8 mouse cellular contexts compared by ENCODE assay signal in genomic region chr1:167308261-167309054, GRCm38 (mm10). TPM values are rescaled to one million over a fixed set of nuclear protein-coding genes. Genes with fewer than 3 reads are reported as not detected.
DNase-seq lines count a peak whose midpoint lies in the region; ATAC-seq lines count a peak whose summit lies in the region.

Gene Tmco1, plus strand, starts transcription at chr1:167308378.

- H3K27me3 ChIP-seq in hindbrain, embryonic 13.5 days, result no peaks in the 10 kb centered on the region

- WGBS in hindbrain, embryonic 13.5 days, result under 1% methylated on average over 81 of the region's 82 CpGs

- peaks cover 13% of the 10 kb centered on the region for H3K4me1 ChIP-seq in hindbrain, embryonic 13.5 days (replicated peaks)

- no peaks in the 10 kb centered on the region for H3K9me3 ChIP-seq in hindbrain, embryonic 13.5 days

- H3K36me3 ChIP-seq in hindbrain, embryonic 13.5 days, result peaks cover 13% of the 10 kb centered on the region

- H3K4me2 ChIP-seq in hindbrain, embryonic 13.5 days, result peak within 1 kb of the TSS; percentile 82

- H3K27ac ChIP-seq in hindbrain, embryonic 13.5 days, result peak within 1 kb of the TSS; percentile 95

- peak within 1 kb of the TSS; percentile 81 for H3K4me3 ChIP-seq in hindbrain, embryonic 13.5 days

- peak; percentile 98 for ATAC-seq in hindbrain, embryonic 13.5 days (ENCODE audit: low FRiP score)

- peak; percentile 99 for DNase-seq in NIH3T3 (ENCODE audit: low read depth)
- DNase-seq in cerebellum, postnatal 10 days, result peak; percentile 99 to 100
- peak; percentile 95 to 98 for DNase-seq in frontal cortex, postnatal 14 days (ENCODE audit: low spot score in 2 of 2)
- peak; percentile 97 for DNase-seq in layer of hippocampus, postnatal 25 days (ENCODE audit: extremely low spot score in 1 of 2, low spot score in 1 of 2)
- DNase-seq in lung, postnatal 25 days (ENCODE audit: low spot score), result peak; percentile 98
- peak; percentile 98 for DNase-seq in retina, embryonic 14.5 days (ENCODE audit: low spot score)
- peak; percentile 99 for DNase-seq in thymus, postnatal 4 days

- H3K9ac ChIP-seq in hindbrain, embryonic 13.5 days, result peak within 1 kb of the TSS; percentile 89

RNA-seq across cellular contexts. Expression of gene Tmco1, which starts in this region (rescaled TPM):
- polyA plus RNA-seq in hindbrain, embryonic 13.5 days (2015; fragmentation: Nextera tagmentation; extraction: Ambion mirVana), result 72.5 and 73.5 TPM in 2 replicates
- total RNA-seq in layer of hippocampus, postnatal 25 days (2021), result 10 to 100 TPM; 50.9 to 56.8 TPM

Comparison
In these comparisons a context has a peak if more than half of its experiments do, and no peak if none do; other contexts are left out.
1. Peak in every context shown above with its lines: DNase-seq, ATAC-seq, H3K4me3 ChIP-seq and H3K27ac ChIP-seq.